Mouse (Mus musculus) forebrain, embryonic 13.5 days (tissue): ENCODE measurements around the gene Spats2. TPM values are rescaled to one million over a fixed set of nuclear protein-coding genes. Genes with fewer than 3 reads are reported as not detected.

ENCODE experiments used
- ATAC-seq: fragments of 200-750 bp; cut with Nextera tagmentation; 2 replicates; pipeline ENCODE4 v1.8.0; 2017
- H3K27ac ChIP-seq: fragments of 300-500 bp; sonication (generic); 2 replicates; pipeline ENCODE4 v1.5.1; 2015; ENCODE audit warnings: inconsistent platforms, mild to moderate bottlenecking, moderate library complexity
- H3K27me3 ChIP-seq: fragments of 300-500 bp; sonication (generic); 2 replicates; pipeline ENCODE4 v1.6.1; 2015; ENCODE audit warnings: mild to moderate bottlenecking, inconsistent platforms
- H3K36me3 ChIP-seq: fragments of 300-500 bp; sonication (generic); 2 replicates; pipeline ENCODE4 v1.6.1; 2015; ENCODE audit warnings: mild to moderate bottlenecking, inconsistent platforms; ENCODE audit not compliant: poor library complexity, severe bottlenecking
- H3K4me1 ChIP-seq: fragments of 300-500 bp; sonication (generic); 2 replicates; pipeline ENCODE4 v1.6.1; 2015; ENCODE audit warnings: inconsistent platforms
- H3K4me2 ChIP-seq: fragments of 300-500 bp; sonication (generic); 2 replicates; pipeline ENCODE4 v1.6.1; 2015; ENCODE audit warnings: inconsistent platforms, mild to moderate bottlenecking, moderate library complexity
- H3K4me3 ChIP-seq: fragments of 300-500 bp; sonication (generic); 2 replicates; pipeline ENCODE4 v1.5.1; 2015; ENCODE audit warnings: mild to moderate bottlenecking, inconsistent platforms
- H3K9ac ChIP-seq: fragments of 300-500 bp; sonication (generic); 2 replicates; pipeline ENCODE4 v1.6.1; 2015; ENCODE audit warnings: mild to moderate bottlenecking, inconsistent platforms
- H3K9me3 ChIP-seq: fragments of 300-500 bp; sonication (generic); replicated peaks from 2 replicates; pipeline ENCODE4 v1.6.1; 2016; ENCODE audit warnings: inconsistent platforms
- WGBS: fragments of 180-500 bp; shearing (Covaris S2); methylation state at CpG from one replicate; pipeline ENCODE4 v1.1.7; 2015; 5-methylcytosine and 5-hydroxymethylcytosine counted together
- microRNA-seq: library from miRNA; unstranded; fragments of <30 nt; microRNA quantifications from one replicate; pipeline ENCODE4, GENCODE M21; 2016
- polyA plus RNA-seq: library from polyadenylated mRNA; unstranded; fragments of >200 nt; fragmentation: Nextera tagmentation; extraction: Ambion mirVana; gene quantifications from 2 replicates; pipeline ENCODE4 v1.2.1, GENCODE M21; 2015

Spats2 gene
- polyA plus RNA-seq, 1 experiment from 2014 or later = 46.2 TPM

- Histone ChIP-seq H3K27me3 (no peaks in the 10 kb centered on the region), H3K9ac (no peak overlapping the region)
- 87% methylated on average over 2 of the region's 2 CpGs for WGBS
Observed at GRCm38 (mm10) chr15:99254477-99255005, 128.8 kb downstream of the Spats2 start.

DNA sequence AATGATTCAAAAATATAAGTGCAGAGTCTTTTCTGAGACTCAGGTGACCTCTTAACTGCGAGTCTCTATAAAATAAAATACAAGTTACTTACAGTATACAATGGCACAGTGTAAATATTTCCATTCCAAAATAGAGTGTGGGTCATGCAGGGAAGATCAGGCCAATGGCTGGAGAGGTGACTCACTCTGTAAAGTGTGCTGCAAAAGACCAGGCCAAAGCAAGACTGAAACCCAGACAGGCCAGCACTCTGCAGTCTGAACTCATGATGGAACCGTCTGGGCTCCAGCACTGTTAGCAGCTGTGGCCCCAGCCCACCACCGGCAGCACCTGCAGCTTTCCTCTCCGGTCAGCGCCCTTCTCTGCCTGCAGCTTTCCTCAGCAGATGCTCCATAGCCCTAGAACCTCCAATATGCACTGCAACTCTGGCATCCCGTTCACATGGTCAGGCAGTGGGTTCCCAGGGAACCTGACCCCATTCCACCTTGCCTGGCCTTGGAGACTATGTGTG lies 129.6 kb downstream of the Spats2 start:
- Histone ChIP-seq H3K36me3 (no peaks in the 10 kb centered on the region), H3K27me3 (no peaks in the 10 kb centered on the region), H3K4me1 (peaks cover 20% of the 10 kb centered on the region), H3K4me3 (no peak overlapping the region), H3K4me2 (no peak overlapping the region), H3K9ac (0 out of 2 replicates have a peak overlapping the region, but pooled peaks have one; percentile 21), H3K27ac (no peak overlapping the region), H3K9me3 (no peaks in the 10 kb centered on the region)
- no peak for ATAC-seq
- 90% methylated on average over 6 of the region's 6 CpGs for WGBS

More at GRCm38 (mm10) chr15:99254477-99255005, 128.8 kb downstream of the Spats2 start:
- H3K4me3 ChIP-seq = no peak overlapping the region
- H3K9me3 ChIP-seq = no peaks in the 10 kb centered on the region
- H3K4me1 ChIP-seq = peaks cover 19% of the 10 kb centered on the region
- no peak for ATAC-seq
- no peak overlapping the region for H3K27ac ChIP-seq
- no peak overlapping the region for H3K4me2 ChIP-seq
- 0 out of 2 replicates have a peak, but pooled peaks cover 7% of the 10 kb centered on the region for H3K36me3 ChIP-seq

GRCm38 (mm10) chr15:99259167-99259729 lies 133.5 kb downstream of the Spats2 start:
- peak overlapping the region; percentile 46 for H3K4me2 ChIP-seq
- H3K4me3 ChIP-seq = no peak overlapping the region
- H3K9ac ChIP-seq = no peak overlapping the region
- H3K4me1 ChIP-seq = peaks cover 5% of the 10 kb centered on the region; the same call in 1 of the 2 replicates
- H3K9me3 ChIP-seq = no peaks in the 10 kb centered on the region
- WGBS = 69% methylated on average over 8 of the region's 8 CpGs
- no peaks in the 10 kb centered on the region for H3K27me3 ChIP-seq
- ATAC-seq = 0 out of 2 replicates have a peak, but pooled peaks have one; percentile 21
- no peak overlapping the region for H3K27ac ChIP-seq
- H3K36me3 ChIP-seq = no peaks in the 10 kb centered on the region

- 0% methylated on average over 8 of the region's 10 CpGs for WGBS
- no peak overlapping the region for H3K9ac ChIP-seq
Observed at GRCm38 (mm10) chr15:99259730-99260252, 134.1 kb downstream of the Spats2 start.

GRCm38 (mm10) chr15:99262702-99263101 lies 137.0 kb downstream of the Spats2 start:
- no peak for ATAC-seq
- Histone ChIP-seq H3K36me3 (no peaks in the 10 kb centered on the region), H3K9ac (no peak overlapping the region), H3K27ac (no peak overlapping the region), H3K4me3 (no peak overlapping the region), H3K9me3 (no peaks in the 10 kb centered on the region), H3K27me3 (no peaks in the 10 kb centered on the region), H3K4me2 (no peak overlapping the region), H3K4me1 (peaks cover 5% of the 10 kb centered on the region; the same call in 1 of the 2 replicates)
- WGBS = 39% methylated on average over 10 of the region's 10 CpGs

More at GRCm38 (mm10) chr15:99259730-99260252, 134.1 kb downstream of the Spats2 start:
- Histone ChIP-seq H3K9me3 (no peaks in the 10 kb centered on the region), H3K36me3 (no peaks in the 10 kb centered on the region), H3K4me2 (peak overlapping the region; percentile 46), H3K27ac (no peak overlapping the region), H3K27me3 (no peaks in the 10 kb centered on the region), H3K4me1 (peaks cover 5% of the 10 kb centered on the region; the same call in 1 of the 2 replicates), H3K4me3 (peak overlapping the region; percentile 14)
- peak; percentile 58; the same call in 1 of the 2 replicates for ATAC-seq

Small RNA genes lying within 50 kb of the gene (microRNA-seq; reads per million reads assigned to microRNA genes)
- 3.5 reads per million, percentile 7 among the genes with 10 or more reads in this experiment for gene Mir6960

Other genes with a start within 250 kb of the Spats2 start
- gene Rhebl1, start 231.4 kb upstream of the Spats2 start, polyA plus RNA-seq = 31.7 and 33.0 TPM in 2 replicates
- 0.22 and 0.28 TPM in 2 replicates for gene Dhh, start 227.4 kb upstream of the Spats2 start, polyA plus RNA-seq
- gene Lmbr1l, start 207.7 kb upstream of the Spats2 start, polyA plus RNA-seq = 39.8 and 47.1 TPM in 2 replicates
- 1,607 and 1,715 TPM in 2 replicates for gene Tuba1b, start 191.4 kb upstream of the Spats2 start, polyA plus RNA-seq
- not detected in 2 replicates for gene Gm49450, start 172.4 kb upstream of the Spats2 start, polyA plus RNA-seq
- gene Tuba1a, start 172.2 kb upstream of the Spats2 start, polyA plus RNA-seq = 10,586 and 11,102 TPM in 2 replicates
- 97.6 and 102 TPM in 2 replicates for gene Tuba1c, start 96.0 kb upstream of the Spats2 start, polyA plus RNA-seq
- 0.94 and 1.6 TPM in 2 replicates for gene Prph, start 70.7 kb upstream of the Spats2 start, polyA plus RNA-seq
- gene Troap, start 51.3 kb upstream of the Spats2 start, polyA plus RNA-seq = 37.8 and 38.6 TPM in 2 replicates
- gene C1ql4, start 38.1 kb upstream of the Spats2 start, polyA plus RNA-seq = 0.39 TPM in 1 of 2 replicates, not detected in the other
- gene Dnajc22, start 32.7 kb upstream of the Spats2 start, polyA plus RNA-seq = 0.25 and 0.84 TPM in 2 replicates
- 2.3 and 2.5 TPM in 2 replicates for gene Kcnh3, start 98.9 kb downstream of the Spats2 start, polyA plus RNA-seq
- 198 and 213 TPM in 2 replicates for gene Mcrs1, start 126.0 kb downstream of the Spats2 start, polyA plus RNA-seq
- gene Prpf40b, start 169.2 kb downstream of the Spats2 start, polyA plus RNA-seq = 98.6 and 107 TPM in 2 replicates
- gene Fam186b, start 170.0 kb downstream of the Spats2 start, polyA plus RNA-seq = 0.28 TPM in 1 of 2 replicates, not detected in the other
- 8.1 and 8.2 TPM in 2 replicates for gene Fmnl3, start 244.6 kb downstream of the Spats2 start, polyA plus RNA-seq